Mouse (Mus musculus): ENCODE data around the gene Tbck. TPM values are rescaled to one million over a fixed set of nuclear protein-coding genes. Genes with fewer than 3 reads are reported as not detected.

Gene Tbck
- polyA plus RNA-seq, 1 experiment from 2014 or later = 21.2 TPM

DNA sequence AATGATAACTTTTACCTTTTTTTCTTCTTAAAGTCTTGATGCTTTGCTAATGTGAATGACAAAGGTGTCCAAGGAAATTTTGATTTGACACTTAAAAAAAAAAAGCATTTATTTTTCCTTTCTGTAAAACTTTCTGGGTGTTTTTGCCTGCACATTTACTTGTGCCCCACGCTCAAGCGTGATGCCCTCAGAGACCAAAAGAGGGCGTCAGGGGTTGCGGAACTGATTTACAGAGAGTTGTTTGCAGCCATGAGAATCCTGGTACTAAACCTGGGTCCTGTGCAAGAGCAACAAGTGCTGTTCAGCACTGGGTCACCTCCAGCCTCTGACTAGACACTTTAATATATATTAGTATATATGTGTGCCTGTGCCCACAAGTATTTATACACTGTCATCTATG is 23.0 kb downstream of the Tbck start:
- Histone ChIP-seq H3K27ac (no peak overlapping the region), H3K4me3 (no peak overlapping the region)
- WGBS = 80% methylated on average over 4 of the region's 4 CpGs

DNA sequence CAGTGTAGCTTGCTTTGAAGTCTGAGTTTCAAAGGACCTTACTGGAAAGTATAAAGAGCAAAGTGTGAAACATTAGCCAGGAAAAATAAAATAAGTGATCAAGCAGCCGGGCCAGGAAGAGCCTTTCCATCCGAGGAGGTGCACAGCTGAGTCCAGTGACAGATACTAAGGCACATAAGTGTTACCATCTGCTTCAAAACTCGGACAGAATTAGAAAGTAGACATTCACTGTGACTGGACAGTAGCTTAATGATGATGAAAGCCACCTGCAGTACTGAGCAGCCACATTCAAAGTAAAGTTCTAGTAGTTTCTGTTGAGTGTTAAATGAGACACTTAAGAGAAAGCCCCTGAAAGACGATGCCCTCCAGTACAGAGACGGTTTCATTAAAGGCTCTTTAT is 30.0 kb downstream of the Tbck start:
- DNase-seq (ENCODE audit: extremely low spot score, low spot score) = no peak
- no peaks in the 10 kb centered on the region for H3K9me3 ChIP-seq
- H3K36me3 ChIP-seq (replicated peaks) = peaks cover 2% of the 10 kb centered on the region; the same call in 1 of the 2 replicates
- H3K4me1 ChIP-seq = no peaks in the 10 kb centered on the region
- H3K27ac ChIP-seq = no peak overlapping the region
- 86% methylated on average over 5 of the region's 5 CpGs for WGBS
- H3K4me3 ChIP-seq = no peak overlapping the region
- no peaks in the 10 kb centered on the region for H3K27me3 ChIP-seq (ENCODE audit: poor library complexity, severe bottlenecking)

More for the DNA sequence above, 23.0 kb downstream of the Tbck start:
- Histone ChIP-seq H3K27me3 (ENCODE audit: poor library complexity, severe bottlenecking) (no peaks in the 10 kb centered on the region), H3K36me3 (replicated peaks) (peaks cover under 1% of the 10 kb centered on the region; the same call in 1 of the 2 replicates), H3K9me3 (no peaks in the 10 kb centered on the region), H3K4me1 (no peaks in the 10 kb centered on the region)
- no peak for DNase-seq (ENCODE audit: extremely low spot score, low spot score)

DNA sequence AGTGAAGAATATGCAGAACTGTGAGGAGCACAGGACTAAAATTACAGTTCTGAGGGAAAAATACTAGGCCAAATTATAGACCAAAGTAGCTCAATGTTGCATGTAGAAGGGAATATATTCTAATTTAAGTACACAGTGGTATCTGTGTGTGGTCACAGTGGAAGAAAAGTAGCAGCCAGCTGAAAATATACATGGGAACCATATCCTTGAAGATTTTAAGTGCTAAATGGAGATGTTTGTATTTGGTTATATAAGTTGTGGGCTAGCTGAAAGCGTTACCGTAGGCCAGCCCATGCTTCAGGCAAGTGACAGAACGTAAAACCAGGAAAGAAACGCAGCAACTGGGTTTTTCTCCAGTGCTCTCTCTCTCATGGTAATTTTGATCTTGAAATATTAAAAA is 33.4 kb downstream of the Tbck start:
- no peaks in the 10 kb centered on the region for H3K27me3 ChIP-seq (ENCODE audit: poor library complexity, severe bottlenecking)
- 94% methylated on average over 4 of the region's 4 CpGs for WGBS
- H3K9me3 ChIP-seq = no peaks in the 10 kb centered on the region
- H3K4me3 ChIP-seq = no peak overlapping the region
- peaks cover 9% of the 10 kb centered on the region for H3K36me3 ChIP-seq (replicated peaks)
- DNase-seq (ENCODE audit: extremely low spot score, low spot score) = no peak
- no peaks in the 10 kb centered on the region for H3K4me1 ChIP-seq
- H3K27ac ChIP-seq = no peak overlapping the region

DNA sequence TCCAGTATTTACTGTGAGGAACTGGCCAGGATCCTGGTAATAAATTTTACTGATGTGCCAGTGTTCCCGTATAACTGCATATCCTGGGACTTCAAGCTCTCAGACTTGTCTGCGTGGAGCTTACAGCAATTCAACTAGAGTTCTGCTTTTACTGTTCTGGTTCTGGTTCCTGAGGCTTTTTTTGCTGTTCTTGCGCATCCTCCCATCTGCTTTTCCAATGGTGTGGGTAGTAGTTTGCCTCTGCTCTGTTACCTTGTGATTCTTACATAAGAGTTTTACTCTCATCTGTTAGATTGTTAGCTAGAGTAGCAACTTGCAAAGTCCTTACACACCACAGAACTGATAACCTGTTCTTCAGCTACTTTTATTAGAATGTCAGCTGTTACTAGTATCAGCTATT is 40.4 kb downstream of the Tbck start:
- Histone ChIP-seq H3K4me3 (no peak overlapping the region), H3K27ac (no peak overlapping the region), H3K4me1 (no peaks in the 10 kb centered on the region), H3K36me3 (replicated peaks) (peaks cover 15% of the 10 kb centered on the region), H3K27me3 (ENCODE audit: poor library complexity, severe bottlenecking) (no peaks in the 10 kb centered on the region), H3K9me3 (no peaks in the 10 kb centered on the region)
- 94% methylated on average over 3 of the region's 3 CpGs for WGBS
- DNase-seq (ENCODE audit: extremely low spot score, low spot score) = no peak

DNA sequence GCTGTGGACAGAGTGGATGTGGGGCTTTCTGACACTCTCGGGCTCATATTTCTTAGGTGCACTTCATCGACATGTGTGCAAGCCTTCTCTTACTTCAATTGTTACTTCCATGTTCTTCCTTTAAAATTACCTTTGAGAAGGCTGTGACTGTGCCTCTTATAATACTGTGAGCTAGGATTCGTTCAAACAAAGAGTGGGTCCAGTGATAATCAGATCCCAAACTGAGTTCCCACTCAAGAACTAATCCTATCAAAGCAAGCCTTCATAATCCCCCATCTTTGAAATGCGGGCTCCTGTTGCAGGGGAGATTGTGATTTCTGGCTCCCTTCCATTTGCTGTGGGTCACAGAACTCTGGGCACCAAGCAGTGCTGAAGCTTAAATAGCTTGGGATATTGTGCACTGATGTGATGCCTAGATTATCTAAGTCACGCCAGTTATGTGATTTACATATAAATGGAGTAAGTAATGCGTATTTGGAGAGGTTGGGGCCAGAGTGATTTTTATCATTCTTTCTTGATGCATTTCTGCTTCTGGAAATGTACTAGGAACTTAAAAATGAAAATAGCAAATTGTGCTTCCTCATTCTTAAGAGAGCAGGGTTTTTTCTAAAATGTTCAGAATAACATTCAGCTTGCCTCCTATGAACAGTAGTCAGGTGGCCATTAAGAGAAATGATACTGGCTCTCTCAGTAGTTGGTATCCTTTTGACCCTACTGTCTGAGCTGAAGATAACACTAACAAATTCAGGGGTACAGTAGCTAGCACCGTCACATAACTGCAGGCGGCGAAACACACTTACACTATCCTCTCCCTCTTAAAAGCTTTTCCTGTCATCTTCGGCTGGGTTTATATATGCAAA is 60.6 kb downstream of the Tbck start:
- no peak overlapping the region for H3K4me3 ChIP-seq
- peak overlapping the region; percentile 51; the same call in 1 of the 2 replicates for H3K27ac ChIP-seq

DNA sequence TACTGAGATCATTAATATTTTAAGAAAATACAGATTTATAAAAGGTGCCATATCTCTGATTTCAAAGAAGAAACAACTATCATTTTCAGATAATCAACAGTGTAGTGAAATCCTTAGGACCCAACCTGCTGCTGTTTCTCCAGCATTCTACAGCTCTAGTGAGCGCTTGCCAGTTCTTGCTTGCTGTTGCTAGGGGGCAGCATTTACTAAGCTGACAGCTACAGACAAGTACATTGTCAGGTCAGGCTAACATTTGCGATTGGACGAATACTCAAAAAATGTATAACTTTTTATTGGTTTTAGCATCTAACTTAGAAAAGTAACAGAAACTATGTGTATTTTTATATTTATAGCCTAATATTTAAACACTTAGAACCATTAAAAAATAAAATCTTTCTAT is 63.1 kb downstream of the Tbck start:
- WGBS = 56% methylated on average over 3 of the region's 3 CpGs
- H3K9me3 ChIP-seq = no peaks in the 10 kb centered on the region
- no peaks in the 10 kb centered on the region for H3K36me3 ChIP-seq (replicated peaks)
- H3K4me3 ChIP-seq = no peak overlapping the region
- peaks cover 19% of the 10 kb centered on the region for H3K4me1 ChIP-seq
- H3K27ac ChIP-seq = no peak overlapping the region
- DNase-seq (ENCODE audit: extremely low spot score, low spot score) = peak; percentile 31
- no peaks in the 10 kb centered on the region for H3K27me3 ChIP-seq (ENCODE audit: poor library complexity, severe bottlenecking)

More for the DNA sequence above, 60.6 kb downstream of the Tbck start:
- Histone ChIP-seq H3K27me3 (ENCODE audit: poor library complexity, severe bottlenecking) (no peaks in the 10 kb centered on the region), H3K36me3 (replicated peaks) (no peaks in the 10 kb centered on the region), H3K4me1 (peaks cover 19% of the 10 kb centered on the region), H3K9me3 (no peaks in the 10 kb centered on the region)
- WGBS = 58% methylated on average over 10 of the region's 10 CpGs
- no peak for DNase-seq (ENCODE audit: extremely low spot score, low spot score)

DNA sequence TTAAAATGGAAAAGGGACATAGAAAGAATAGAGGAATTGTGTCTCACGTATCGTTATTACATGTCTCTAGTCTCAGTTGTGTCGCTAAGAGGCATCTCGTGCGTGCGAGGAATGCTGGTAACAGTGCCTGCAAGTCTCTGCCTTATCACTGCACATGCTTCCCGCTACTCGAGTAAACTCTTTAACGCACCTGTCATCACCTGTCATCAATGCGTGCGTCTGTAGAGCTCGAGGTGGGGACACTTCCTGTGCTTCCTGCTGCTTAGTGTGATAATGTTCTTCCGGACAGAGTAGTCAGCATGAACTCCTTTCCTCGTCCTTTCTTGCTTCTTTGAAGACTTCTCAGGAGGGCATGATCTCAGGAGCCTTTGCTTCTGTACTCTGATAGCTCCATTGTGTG is 63.8 kb downstream of the Tbck start:
- H3K9me3 ChIP-seq = no peaks in the 10 kb centered on the region

DNA sequence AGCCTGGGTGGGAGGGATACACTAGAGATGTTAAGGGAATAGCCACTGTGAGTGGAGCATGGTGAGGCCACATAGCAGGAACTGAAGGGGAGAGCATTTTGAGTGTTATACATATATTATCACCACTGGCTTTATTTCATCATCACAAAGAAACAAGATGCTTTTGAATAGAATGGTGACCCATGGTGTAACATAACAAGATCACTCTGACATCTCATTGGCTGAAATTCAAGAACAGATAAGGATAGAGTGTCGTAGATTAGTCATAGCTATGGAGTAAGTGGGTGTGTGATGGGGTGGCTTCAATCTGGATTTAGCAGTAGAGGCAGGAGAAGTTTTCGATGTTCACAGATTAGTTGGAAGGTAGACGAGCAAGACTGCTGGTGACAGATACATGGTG is 64.8 kb downstream of the Tbck start:
- Histone ChIP-seq H3K4me3 (no peak overlapping the region), H3K9me3 (no peaks in the 10 kb centered on the region), H3K27ac (no peak overlapping the region), H3K36me3 (replicated peaks) (peaks cover 9% of the 10 kb centered on the region), H3K4me1 (peaks cover 13% of the 10 kb centered on the region), H3K27me3 (ENCODE audit: poor library complexity, severe bottlenecking) (no peaks in the 10 kb centered on the region)
- WGBS = 94% methylated on average over 3 of the region's 3 CpGs
- DNase-seq (ENCODE audit: extremely low spot score, low spot score) = no peak

More for the DNA sequence above, 63.8 kb downstream of the Tbck start:
- Histone ChIP-seq H3K4me3 (no peak overlapping the region), H3K27ac (no peak overlapping the region), H3K27me3 (ENCODE audit: poor library complexity, severe bottlenecking) (no peaks in the 10 kb centered on the region), H3K36me3 (replicated peaks) (no peaks in the 10 kb centered on the region; the same call in 1 of the 2 replicates), H3K4me1 (peaks cover 19% of the 10 kb centered on the region)
- 87% methylated on average over 14 of the region's 14 CpGs for WGBS
- no peak for DNase-seq (ENCODE audit: extremely low spot score, low spot score)

DNA sequence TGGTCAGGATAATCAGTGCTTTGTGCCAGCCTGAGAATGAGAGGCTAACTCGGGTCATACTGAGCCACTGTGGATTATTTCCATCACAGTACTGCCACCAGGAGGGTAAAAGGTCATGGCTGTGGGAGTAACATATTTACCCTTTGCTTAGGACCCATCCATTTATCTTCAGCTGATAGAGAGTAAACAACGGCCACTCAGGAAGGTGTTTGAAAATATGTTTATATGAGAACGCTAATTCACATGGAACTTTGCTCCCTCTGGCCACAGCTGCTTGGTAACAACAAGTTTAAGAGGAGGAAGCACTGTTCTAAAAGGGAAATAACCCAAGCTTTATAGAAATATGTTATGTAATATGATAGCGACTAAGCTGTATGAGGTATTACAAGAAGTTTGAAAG is 68.8 kb downstream of the Tbck start:
- H3K36me3 ChIP-seq (replicated peaks) = peaks cover 18% of the 10 kb centered on the region
- H3K4me1 ChIP-seq = no peaks in the 10 kb centered on the region
- H3K9me3 ChIP-seq = no peaks in the 10 kb centered on the region
- no peaks in the 10 kb centered on the region for H3K27me3 ChIP-seq (ENCODE audit: poor library complexity, severe bottlenecking)
- H3K27ac ChIP-seq = no peak overlapping the region
- 92% methylated on average over 4 of the region's 4 CpGs for WGBS
- H3K4me3 ChIP-seq = no peak overlapping the region
- no peak for DNase-seq (ENCODE audit: extremely low spot score, low spot score)

DNA sequence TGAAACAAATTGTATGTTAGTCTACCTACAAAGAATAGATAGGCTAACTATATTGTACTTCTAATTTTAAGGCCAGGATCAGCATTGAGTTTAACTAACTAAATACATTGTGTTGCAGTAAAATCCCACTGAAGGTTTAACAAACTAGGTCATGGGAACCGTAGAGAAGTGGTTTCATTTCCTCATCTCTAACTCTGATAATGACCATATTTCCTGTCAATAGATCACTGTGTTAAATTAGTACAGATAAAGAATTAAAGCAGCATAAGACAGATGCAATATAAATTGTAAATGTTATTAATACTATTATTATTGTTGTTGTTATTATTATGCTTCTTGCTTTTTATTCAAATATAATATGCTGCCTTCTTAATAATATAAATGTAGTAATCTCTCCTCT is 72.3 kb downstream of the Tbck start:
- Histone ChIP-seq H3K36me3 (replicated peaks) (peaks cover 18% of the 10 kb centered on the region), H3K27ac (no peak overlapping the region), H3K27me3 (ENCODE audit: poor library complexity, severe bottlenecking) (no peaks in the 10 kb centered on the region), H3K4me1 (no peaks in the 10 kb centered on the region), H3K4me3 (no peak overlapping the region), H3K9me3 (no peaks in the 10 kb centered on the region)
- no peak for DNase-seq (ENCODE audit: extremely low spot score, low spot score)
- 92% methylated on average over 1 of the region's 1 CpGs for WGBS

DNA sequence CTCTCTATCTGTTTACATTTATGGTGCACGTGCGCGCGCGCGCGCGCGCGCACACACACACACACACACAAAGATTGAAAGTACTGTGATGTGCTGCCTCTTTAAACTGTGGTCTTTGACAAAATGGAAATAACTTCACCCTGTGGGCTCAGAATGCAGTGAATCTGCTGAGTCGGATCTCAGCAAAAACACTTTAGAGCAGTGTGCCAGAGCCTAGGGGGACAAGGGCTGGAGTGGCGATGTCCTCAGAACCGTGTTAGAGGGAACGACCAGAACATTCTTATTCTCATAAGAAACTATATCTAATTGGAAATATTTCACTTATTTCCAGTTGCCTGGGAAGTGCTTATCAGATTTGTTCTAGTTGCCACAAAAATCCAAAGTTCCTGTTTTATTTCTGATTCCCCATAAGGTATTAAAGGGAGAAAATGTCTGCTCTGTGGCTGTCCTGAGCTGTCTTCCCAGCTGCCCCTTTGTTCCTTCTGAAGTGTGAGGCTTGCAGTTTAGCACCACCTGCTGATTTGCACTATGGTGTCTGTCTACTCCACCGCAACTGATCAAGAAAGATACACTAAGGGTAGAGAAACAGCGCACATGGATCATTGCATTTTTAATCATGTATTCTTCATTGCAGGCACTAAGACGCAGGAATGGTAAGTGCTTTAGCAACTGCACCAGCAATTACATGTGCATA is 82.2 kb downstream of the Tbck start:
- no peaks in the 10 kb centered on the region for H3K9me3 ChIP-seq
- H3K27me3 ChIP-seq (ENCODE audit: poor library complexity, severe bottlenecking) = no peaks in the 10 kb centered on the region
- 0 out of 2 replicates have a peak overlapping the region, but pooled peaks have one; percentile 1 for H3K27ac ChIP-seq
- H3K36me3 ChIP-seq (replicated peaks) = no peaks in the 10 kb centered on the region
- no peak overlapping the region for H3K4me3 ChIP-seq
- no peak for DNase-seq (ENCODE audit: extremely low spot score, low spot score)
- WGBS = 83% methylated on average over 17 of the region's 17 CpGs
- peaks cover 9% of the 10 kb centered on the region for H3K4me1 ChIP-seq

DNA sequence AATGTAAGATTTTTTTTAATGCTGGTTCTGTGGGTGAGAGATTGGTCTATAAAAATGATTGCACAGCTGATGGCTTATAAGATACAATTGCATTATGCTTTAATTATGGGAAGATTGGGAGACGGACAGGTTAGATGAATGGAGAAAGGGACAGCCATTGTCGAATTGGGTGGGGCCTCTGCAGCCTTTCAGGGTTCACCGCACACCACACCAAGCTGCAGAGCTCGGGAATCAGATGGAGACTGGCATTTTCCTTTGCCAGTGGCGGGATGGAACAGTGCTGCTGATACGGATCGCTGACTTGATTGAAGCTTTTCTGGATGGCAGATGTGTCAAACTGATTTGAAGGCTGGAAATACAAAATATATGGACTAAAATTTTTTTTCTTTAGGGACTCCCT is 88.1 kb downstream of the Tbck start:
- Histone ChIP-seq H3K4me1 (peaks cover 7% of the 10 kb centered on the region), H3K9me3 (no peaks in the 10 kb centered on the region), H3K4me3 (no peak overlapping the region), H3K36me3 (replicated peaks) (0 out of 2 replicates have a peak, but pooled peaks cover 4% of the 10 kb centered on the region), H3K27ac (no peak overlapping the region), H3K27me3 (ENCODE audit: poor library complexity, severe bottlenecking) (no peaks in the 10 kb centered on the region)
- 60% methylated on average over 7 of the region's 7 CpGs for WGBS
- DNase-seq (ENCODE audit: extremely low spot score, low spot score) = no peak

DNA sequence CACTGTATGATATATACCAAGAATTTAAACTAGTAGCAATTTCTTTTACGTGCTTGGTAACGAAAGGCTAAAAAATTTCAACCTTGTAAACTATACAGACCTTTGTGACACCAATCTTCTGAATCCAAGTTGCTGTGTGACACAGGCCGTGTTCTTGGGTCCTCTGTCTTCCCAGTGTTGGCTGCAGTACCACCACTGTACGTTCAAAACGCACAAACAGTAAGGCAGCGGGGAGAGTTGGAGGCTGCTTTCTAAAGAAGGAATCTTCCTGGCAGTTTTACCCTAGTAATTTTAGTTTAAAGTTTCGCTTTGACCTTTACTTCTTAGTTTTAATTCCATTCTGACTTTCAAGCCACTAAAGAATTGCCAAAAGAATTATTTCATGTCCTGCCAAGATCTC is 92.7 kb downstream of the Tbck start:
- H3K27ac ChIP-seq = no peak overlapping the region
- peaks cover 13% of the 10 kb centered on the region for H3K4me1 ChIP-seq
- no peak for DNase-seq (ENCODE audit: extremely low spot score, low spot score)
- WGBS = 92% methylated on average over 7 of the region's 7 CpGs
- H3K4me3 ChIP-seq = no peak overlapping the region
- 0 out of 2 replicates have a peak, but pooled peaks cover 4% of the 10 kb centered on the region for H3K36me3 ChIP-seq (replicated peaks)
- H3K27me3 ChIP-seq (ENCODE audit: poor library complexity, severe bottlenecking) = no peaks in the 10 kb centered on the region
- H3K9me3 ChIP-seq = no peaks in the 10 kb centered on the region
